Mouse (Mus musculus) heart, embryonic 12.5 days (tissue): ENCODE measurements around the gene Rmnd5b. TPM values are rescaled to one million over a fixed set of nuclear protein-coding genes. Genes with fewer than 3 reads are reported as not detected.

ENCODE experiments used
- ATAC-seq: fragments of 200-750 bp; cut with Nextera tagmentation; 2 replicates; pipeline ENCODE4 v1.8.0; 2017; ENCODE audit warnings: moderate TSS enrichment, moderate library complexity; ENCODE audit not compliant: insufficient number of reproducible peaks, low FRiP score
- H3K27ac ChIP-seq: fragments of 300-500 bp; sonication (generic); 2 replicates; pipeline ENCODE4 v1.5.1; 2016; ENCODE audit warnings: mild to moderate bottlenecking, moderate library complexity; ENCODE audit not compliant: poor library complexity, severe bottlenecking
- H3K27me3 ChIP-seq: fragments of 300-500 bp; sonication (generic); replicated peaks from 2 replicates; pipeline ENCODE4 v1.6.1; 2016; ENCODE audit warnings: mild to moderate bottlenecking, moderate library complexity
- H3K36me3 ChIP-seq: fragments of 300-500 bp; sonication (generic); 2 replicates; pipeline ENCODE4 v1.6.1; 2016; ENCODE audit warnings: mild to moderate bottlenecking, moderate library complexity
- H3K4me1 ChIP-seq: fragments of 300-500 bp; sonication (generic); replicated peaks from 2 replicates; pipeline ENCODE4 v1.6.1; 2016; ENCODE audit warnings: mild to moderate bottlenecking
- H3K4me2 ChIP-seq: fragments of 300-500 bp; sonication (generic); 2 replicates; pipeline ENCODE4 v1.6.1; 2016; ENCODE audit warnings: mild to moderate bottlenecking, moderate library complexity
- H3K4me3 ChIP-seq: fragments of 300-500 bp; sonication (generic); 2 replicates; pipeline ENCODE4 v1.5.1; 2016; ENCODE audit warnings: mild to moderate bottlenecking
- H3K9ac ChIP-seq: fragments of 300-500 bp; sonication (generic); 2 replicates; pipeline ENCODE4 v1.6.1; 2016; ENCODE audit warnings: mild to moderate bottlenecking, moderate library complexity
- H3K9me3 ChIP-seq: fragments of 300-500 bp; sonication (generic); replicated peaks from 2 replicates; pipeline ENCODE4 v1.6.1; 2016; ENCODE audit warnings: mild to moderate bottlenecking, moderate library complexity
- WGBS: fragments of 180-500 bp; shearing (Covaris S2); methylation state at CpG from one replicate; pipeline ENCODE4 v1.1.7; 2016; 5-methylcytosine and 5-hydroxymethylcytosine counted together
- polyA plus RNA-seq: library from polyadenylated mRNA; unstranded; fragments of >200 nt; fragmentation: Nextera tagmentation; extraction: Ambion mirVana; gene quantifications from 2 replicates; pipeline ENCODE4 v1.2.1, GENCODE M21; 2016

Gene Rmnd5b
- polyA plus RNA-seq, 1 experiment from 2014 or later, result 28.5 TPM

GRCm38 (mm10) chr11:51649111-51649888 is 13.6 kb upstream of the Rmnd5b start:
- ATAC-seq, result no peak
- 34% methylated on average over 11 of the region's 11 CpGs for WGBS
- H3K27ac ChIP-seq, result 0 out of 2 replicates have a peak overlapping the region, but pooled peaks have one; percentile 1

GRCm38 (mm10) chr11:51648566-51648965 is 12.9 kb upstream of the Rmnd5b start:
- Histone ChIP-seq H3K36me3 (peaks cover 20% of the 10 kb centered on the region), H3K9ac (0 out of 2 replicates have a peak overlapping the region, but pooled peaks have one; percentile 84), H3K27me3 (peaks cover 16% of the 10 kb centered on the region; the same call in 1 of the 2 replicates), H3K4me1 (peaks cover 39% of the 10 kb centered on the region), H3K27ac (no peak overlapping the region), H3K9me3 (no peaks in the 10 kb centered on the region), H3K4me2 (peak overlapping the region; percentile 96), H3K4me3 (0 out of 2 replicates have a peak overlapping the region, but pooled peaks have one; percentile 66)
- WGBS, result 27% methylated on average over 3 of the region's 3 CpGs
- no peak for ATAC-seq

More at GRCm38 (mm10) chr11:51649111-51649888, 13.6 kb upstream of the Rmnd5b start:
- Histone ChIP-seq H3K4me3 (peak overlapping the region; percentile 66), H3K27me3 (peaks cover 13% of the 10 kb centered on the region), H3K9me3 (no peaks in the 10 kb centered on the region), H3K4me2 (peak overlapping the region; percentile 96), H3K4me1 (peaks cover 36% of the 10 kb centered on the region), H3K9ac (peak overlapping the region; percentile 84), H3K36me3 (peaks cover 12% of the 10 kb centered on the region)

GRCm38 (mm10) chr11:51646751-51647667 is 11.3 kb upstream of the Rmnd5b start:
- peaks cover 21% of the 10 kb centered on the region for H3K36me3 ChIP-seq
- no peak overlapping the region for H3K27ac ChIP-seq
- 57% methylated on average over 15 of the region's 15 CpGs for WGBS
- H3K9ac ChIP-seq, result no peak overlapping the region
- peaks cover 16% of the 10 kb centered on the region; the same call in 1 of the 2 replicates for H3K27me3 ChIP-seq
- ATAC-seq, result no peak; the same call in 1 of the 2 replicates
- H3K4me3 ChIP-seq, result no peak overlapping the region
- H3K4me1 ChIP-seq, result peaks cover 46% of the 10 kb centered on the region
- no peaks in the 10 kb centered on the region for H3K9me3 ChIP-seq
- peak overlapping the region; percentile 15; the same call in 1 of the 2 replicates for H3K4me2 ChIP-seq

- Histone ChIP-seq H3K4me3 (no peak overlapping the region), H3K4me1 (peaks cover 46% of the 10 kb centered on the region), H3K9ac (no peak overlapping the region), H3K9me3 (no peaks in the 10 kb centered on the region), H3K36me3 (peaks cover 21% of the 10 kb centered on the region), H3K4me2 (no peak overlapping the region), H3K27ac (no peak overlapping the region), H3K27me3 (peaks cover 16% of the 10 kb centered on the region; the same call in 1 of the 2 replicates)
- no peak for ATAC-seq
- 75% methylated on average over 7 of the region's 7 CpGs for WGBS
Measured at GRCm38 (mm10) chr11:51646245-51646644, 10.5 kb upstream of the Rmnd5b start.

GRCm38 (mm10) chr11:51645293-51645692 is 9.6 kb upstream of the Rmnd5b start:
- H3K4me1 ChIP-seq, result peaks cover 43% of the 10 kb centered on the region
- ATAC-seq, result no peak
- peaks cover 16% of the 10 kb centered on the region; the same call in 1 of the 2 replicates for H3K27me3 ChIP-seq
- H3K4me2 ChIP-seq, result no peak overlapping the region
- H3K36me3 ChIP-seq, result peaks cover 21% of the 10 kb centered on the region
- no peak overlapping the region for H3K9ac ChIP-seq
- WGBS, result 83% methylated on average over 13 of the region's 13 CpGs
- H3K9me3 ChIP-seq, result no peaks in the 10 kb centered on the region
- no peak overlapping the region for H3K27ac ChIP-seq
- no peak overlapping the region for H3K4me3 ChIP-seq

- ATAC-seq, result no peak
- Histone ChIP-seq H3K27ac (no peak overlapping the region), H3K4me2 (peak overlapping the region; percentile 10)
Measured at GRCm38 (mm10) chr11:51644217-51644616, 8.5 kb upstream of the Rmnd5b start.

GRCm38 (mm10) chr11:51643761-51644160 is 8.1 kb upstream of the Rmnd5b start:
- 0 out of 2 replicates have a peak overlapping the region, but pooled peaks have one; percentile 2 for H3K4me3 ChIP-seq
- H3K36me3 ChIP-seq, result peaks cover 21% of the 10 kb centered on the region
- peaks cover 28% of the 10 kb centered on the region for H3K4me1 ChIP-seq
- 40% methylated on average over 15 of the region's 15 CpGs for WGBS
- peaks cover 16% of the 10 kb centered on the region; the same call in 1 of the 2 replicates for H3K27me3 ChIP-seq
- peak overlapping the region; percentile 10 for H3K4me2 ChIP-seq
- no peaks in the 10 kb centered on the region for H3K9me3 ChIP-seq
- no peak overlapping the region for H3K9ac ChIP-seq
- H3K27ac ChIP-seq, result no peak overlapping the region
- ATAC-seq, result no peak

More at GRCm38 (mm10) chr11:51644217-51644616, 8.5 kb upstream of the Rmnd5b start:
- Histone ChIP-seq H3K27me3 (peaks cover 16% of the 10 kb centered on the region; the same call in 1 of the 2 replicates), H3K4me3 (0 out of 2 replicates have a peak overlapping the region, but pooled peaks have one; percentile 2), H3K36me3 (peaks cover 21% of the 10 kb centered on the region), H3K9me3 (no peaks in the 10 kb centered on the region), H3K4me1 (peaks cover 33% of the 10 kb centered on the region), H3K9ac (no peak overlapping the region)
- 68% methylated on average over 16 of the region's 16 CpGs for WGBS

- 57% methylated on average over 9 of the region's 9 CpGs for WGBS
- H3K36me3 ChIP-seq, result peaks cover 21% of the 10 kb centered on the region
- H3K9ac ChIP-seq, result no peak overlapping the region
- no peak overlapping the region for H3K4me3 ChIP-seq
- ATAC-seq, result no peak
- H3K4me2 ChIP-seq, result peak overlapping the region; percentile 10; the same call in 1 of the 2 replicates
- H3K4me1 ChIP-seq, result peaks cover 22% of the 10 kb centered on the region
- H3K27me3 ChIP-seq, result peaks cover 16% of the 10 kb centered on the region; the same call in 1 of the 2 replicates
- H3K27ac ChIP-seq, result no peak overlapping the region
- H3K9me3 ChIP-seq, result no peaks in the 10 kb centered on the region
Measured at GRCm38 (mm10) chr11:51643202-51643601, 7.5 kb upstream of the Rmnd5b start.

- Histone ChIP-seq H3K4me2 (no peak overlapping the region), H3K27me3 (peaks cover 16% of the 10 kb centered on the region; the same call in 1 of the 2 replicates), H3K4me1 (peaks cover 20% of the 10 kb centered on the region), H3K36me3 (peaks cover 20% of the 10 kb centered on the region), H3K9ac (no peak overlapping the region), H3K9me3 (no peaks in the 10 kb centered on the region), H3K27ac (no peak overlapping the region), H3K4me3 (no peak overlapping the region)
- no peak for ATAC-seq
- WGBS, result 75% methylated on average over 7 of the region's 7 CpGs
Measured at GRCm38 (mm10) chr11:51640748-51641147, 5.1 kb upstream of the Rmnd5b start.

GRCm38 (mm10) chr11:51638497-51638896 is 2.8 kb upstream of the Rmnd5b start:
- Histone ChIP-seq H3K9ac (no peak overlapping the region), H3K27ac (no peak overlapping the region)

More at GRCm38 (mm10) chr11:51638497-51638896, 2.8 kb upstream of the Rmnd5b start:
- ATAC-seq, result no peak
- Histone ChIP-seq H3K9me3 (no peaks in the 10 kb centered on the region), H3K4me1 (peaks cover 26% of the 10 kb centered on the region), H3K4me2 (peak overlapping the region; percentile 55), H3K36me3 (0 out of 2 replicates have a peak, but pooled peaks cover 1% of the 10 kb centered on the region), H3K27me3 (no peaks in the 10 kb centered on the region), H3K4me3 (no peak overlapping the region)
- WGBS, result 72% methylated on average over 5 of the region's 5 CpGs
